In the genomic region with DNA sequence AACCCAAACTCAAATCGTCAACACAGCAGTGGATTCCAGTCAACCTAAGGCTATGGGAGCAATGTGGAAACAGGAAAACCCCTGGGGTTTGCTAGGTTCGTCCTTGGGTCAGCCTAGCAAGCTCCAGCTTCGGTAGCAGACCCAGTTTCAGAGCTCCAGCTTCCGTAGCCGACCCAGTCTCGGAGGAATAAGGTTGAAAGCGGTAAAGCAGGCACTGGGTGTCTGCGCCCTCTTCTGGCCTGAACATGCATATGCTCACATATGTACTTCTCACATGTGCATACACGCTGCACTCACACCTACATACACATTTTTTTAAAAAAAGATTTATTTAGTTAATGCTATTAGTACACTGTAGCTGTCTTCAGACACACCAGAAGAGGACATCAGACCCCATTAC, we compare ENCODE assay signal across 31 mouse cellular contexts. TPM values are rescaled to one million over a fixed set of nuclear protein-coding genes. Genes with fewer than 3 reads are reported as not detected.
"Had no signal": no experiment of that assay in that cellular context is flagged by ENCODE, and none has a peak within 500 bp of the region (broad histone marks: within the 10 kb centered on the region; RNA-seq: fewer than 3 reads in every experiment).

No protein-coding gene starts in this region.

- H3K9me3 ChIP-seq: intestine, embryonic 15.5 days; liver, embryonic 13.5 days had no signal

- H3K9ac ChIP-seq: intestine, embryonic 15.5 days; liver, embryonic 13.5 days; midbrain, embryonic 13.5 days had no signal

- DNase-seq: kidney, adult 2 months; kidney, postnatal 25 days; layer of hippocampus, adult 9-11 months; liver, embryonic 13.5 days; lung, adult 2 months; lung, postnatal 14 days; thymus, adult 2 months; thymus, postnatal 14 days; thymus, postnatal 4 days had no signal

- H3K27me3 ChIP-seq: intestine, embryonic 15.5 days; liver, embryonic 13.5 days; midbrain, embryonic 13.5 days had no signal

- H3K36me3 ChIP-seq: intestine, embryonic 15.5 days; liver, embryonic 13.5 days; midbrain, embryonic 13.5 days had no signal

- H3K4me1 ChIP-seq: intestine, embryonic 15.5 days; liver, embryonic 13.5 days; midbrain, embryonic 13.5 days had no signal

- H3K4me3 ChIP-seq: intestine, embryonic 15.5 days; liver, embryonic 13.5 days; midbrain, embryonic 13.5 days had no signal

- H3K27ac ChIP-seq: intestine, embryonic 15.5 days; kidney, postnatal 0 days; liver, embryonic 13.5 days; macrophage; midbrain, embryonic 13.5 days; stomach, postnatal 0 days had no signal

RNA-seq across cellular contexts. Expression of gene Triml1, which starts 8.0 kb away (rescaled TPM):
- total RNA-seq: layer of hippocampus, postnatal 25 days; left cerebral cortex, adult 18-20 months; left cerebral cortex, postnatal 36 days; liver, adult 2 months; megakaryocyte, adult 5-6 weeks had no signal
- polyA plus RNA-seq: intestine, embryonic 15.5 days; kidney, adult 2 months; kidney, embryonic 14.5 days; kidney, postnatal 0 days; large intestine, adult 2 months; limb, embryonic 11.5 days; limb, embryonic 14.5 days; liver, adult 2 months; liver, embryonic 13.5 days; liver, embryonic 16.5 days; lung, adult 2 months; lung, embryonic 16.5 days; macrophage; midbrain, embryonic 13.5 days; midbrain, embryonic 16.5 days; neural tube, embryonic 11.5 days; neural tube, embryonic 14.5 days; small intestine, adult 2 months; spleen, adult 2 months; stomach, embryonic 14.5 days; stomach, postnatal 0 days; thymus, adult 2 months had no signal

RNA-seq across cellular contexts. Expression of gene Triml2, which starts 31.0 kb away (rescaled TPM):
- total RNA-seq: layer of hippocampus, postnatal 25 days; left cerebral cortex, adult 18-20 months; liver, adult 2 months; megakaryocyte, adult 5-6 weeks had no signal
- polyA plus RNA-seq: intestine, embryonic 15.5 days; kidney, adult 2 months; kidney, embryonic 14.5 days; kidney, postnatal 0 days; large intestine, adult 2 months; limb, embryonic 11.5 days; limb, embryonic 14.5 days; liver, adult 2 months; liver, embryonic 13.5 days; liver, embryonic 16.5 days; lung, adult 2 months; lung, embryonic 16.5 days; macrophage; midbrain, embryonic 16.5 days; neural tube, embryonic 11.5 days; neural tube, embryonic 14.5 days; small intestine, adult 2 months; spleen, adult 2 months; stomach, embryonic 14.5 days; stomach, postnatal 0 days; thymus, adult 2 months had no signal
